Comparison of ENCODE assay signal across 8 mouse cellular contexts in genomic region chr9:27191501-27191981, GRCm38 (mm10). TPM values are rescaled to one million over a fixed set of nuclear protein-coding genes. Genes with fewer than 3 reads are reported as not detected.
DNase-seq lines count a peak whose midpoint lies in the region; ATAC-seq lines count a peak whose summit lies in the region.

No protein-coding gene starts in this region.

- no peaks in the 10 kb centered on the region for H3K9me3 ChIP-seq in heart, embryonic 10.5 days
- H3K9me3 ChIP-seq in heart, embryonic 12.5 days (replicated peaks) = no peaks in the 10 kb centered on the region
- no peaks in the 10 kb centered on the region for H3K9me3 ChIP-seq in kidney, embryonic 16.5 days (ENCODE audit: low read length)

- 3% methylated on average over 7 of the region's 7 CpGs for WGBS in heart, embryonic 10.5 days
- WGBS in heart, embryonic 12.5 days = 2% methylated on average over 7 of the region's 7 CpGs
- WGBS in kidney, embryonic 16.5 days = 4% methylated on average over 7 of the region's 7 CpGs

- no peaks in the 10 kb centered on the region for H3K36me3 ChIP-seq in heart, embryonic 10.5 days
- H3K36me3 ChIP-seq in heart, embryonic 12.5 days = no peaks in the 10 kb centered on the region
- no peaks in the 10 kb centered on the region for H3K36me3 ChIP-seq in kidney, embryonic 16.5 days (ENCODE audit: insufficient read depth, low read length)

- H3K4me3 ChIP-seq in heart, embryonic 10.5 days = peak overlapping the region; percentile 51
- H3K4me3 ChIP-seq in heart, embryonic 12.5 days = peak overlapping the region; percentile 15
- H3K4me3 ChIP-seq in kidney, embryonic 16.5 days (ENCODE audit: low read length) = peak overlapping the region; percentile 39

- peak overlapping the region; percentile 84 for H3K27ac ChIP-seq in heart, embryonic 10.5 days
- peak overlapping the region; percentile 89 for H3K27ac ChIP-seq in heart, embryonic 12.5 days (ENCODE audit: poor library complexity, severe bottlenecking)
- H3K27ac ChIP-seq in kidney, embryonic 16.5 days (ENCODE audit: low read length) = peak overlapping the region; percentile 73

- peak overlapping the region; percentile 23; the same call in 1 of the 2 replicates for H3K9ac ChIP-seq in heart, embryonic 12.5 days
- H3K9ac ChIP-seq in kidney, embryonic 16.5 days (replicated peaks; ENCODE audit: low read length) = peak overlapping the region; percentile 57

- no peak for DNase-seq in heart, embryonic 10.5 days (ENCODE audit: low spot score)
- no peak for DNase-seq in heart, postnatal 25 days (ENCODE audit: low spot score)
- peak; percentile 68 to 79 for DNase-seq in lung, postnatal 4 days
- DNase-seq in testis, postnatal 10 days (ENCODE audit: low spot score) = peak; percentile 66
- DNase-seq in B cell, adult 2 months = no peak

- H3K4me2 ChIP-seq in heart, embryonic 12.5 days = peak overlapping the region; percentile 59
- peak overlapping the region; percentile 66 for H3K4me2 ChIP-seq in kidney, embryonic 16.5 days (replicated peaks; ENCODE audit: low read depth, low read length)

- ATAC-seq in common myeloid progenitor, adult 5-6 weeks (replicated peaks; ENCODE audit: low read depth, poor library complexity, severe bottlenecking) = peak; percentile 3
- ATAC-seq in heart, embryonic 12.5 days (ENCODE audit: insufficient number of reproducible peaks, low FRiP score) = peak; percentile 74
- ATAC-seq in kidney, embryonic 16.5 days (ENCODE audit: low FRiP score, low TSS enrichment) = peak; percentile 77

- H3K27me3 ChIP-seq in heart, embryonic 10.5 days (ENCODE audit: insufficient read depth, poor library complexity, severe bottlenecking) = 0 out of 2 replicates have a peak, but pooled peaks cover 4% of the 10 kb centered on the region
- no peaks in the 10 kb centered on the region for H3K27me3 ChIP-seq in heart, embryonic 12.5 days (replicated peaks)
- H3K27me3 ChIP-seq in kidney, embryonic 16.5 days (ENCODE audit: insufficient read depth, low read length) = no peaks in the 10 kb centered on the region

- peaks cover 36% of the 10 kb centered on the region for H3K4me1 ChIP-seq in heart, embryonic 10.5 days
- peaks cover 45% of the 10 kb centered on the region for H3K4me1 ChIP-seq in heart, embryonic 12.5 days (replicated peaks)
- H3K4me1 ChIP-seq in kidney, embryonic 16.5 days (ENCODE audit: insufficient read depth, low read length) = peaks cover 20% of the 10 kb centered on the region

- intact Hi-C loops in heart, postnatal 25 days (cut with DNase I) = loop anchor here (2.0 kb wide), 1 partner anchor 83 kb away; no protein-coding TSS in a partner anchor

RNA-seq across cellular contexts. Expression of gene Jam3, which starts 36.3 kb away (rescaled TPM):
- polyA plus RNA-seq in heart, embryonic 10.5 days (2016; fragmentation: Nextera tagmentation; extraction: Ambion mirVana) = 51.2 and 66.7 TPM in 2 replicates
- total RNA-seq in heart, postnatal 25 days (2021) = 10 to 100 TPM; 13.0 to 16.6 TPM
- total RNA-seq in common myeloid progenitor, adult 5-6 weeks (2017) = 0.14 TPM in 1 of 2 replicates, not detected in the other
- polyA plus RNA-seq in heart, embryonic 12.5 days (2016; fragmentation: Nextera tagmentation; extraction: Ambion mirVana) = 47.4 and 50.0 TPM in 2 replicates
- 81.5 TPM in 2 replicates for polyA plus RNA-seq in kidney, embryonic 16.5 days (2015; fragmentation: Nextera tagmentation; extraction: Ambion mirVana)

Comparison
In these comparisons a context has a peak if more than half of its experiments do, and no peak if none do; other contexts are left out.
1. DNase-seq: peak in lung, postnatal 4 days (2 of 2) and testis, postnatal 10 days (single experiment); none in heart, embryonic 10.5 days (single experiment), heart, postnatal 25 days (single experiment) and B cell, adult 2 months (0 of 2).
2. ATAC-seq: peak in every context shown above with its lines; median percentile 77 in kidney, embryonic 16.5 days; 74 in heart, embryonic 12.5 days; 3 in common myeloid progenitor, adult 5-6 weeks.
3. Peak in every context shown above with its lines, with median percentiles within 50 percentile points of each other: H3K27ac ChIP-seq and H3K4me3 ChIP-seq.